Mouse (Mus musculus) adrenal gland, postnatal 36 days (tissue): Measurements from ENCODE around the gene Pcdh11x. TPM values are rescaled to one million over a fixed set of nuclear protein-coding genes. Genes with fewer than 3 reads are reported as not detected.
"Not testable (repeated sequence)": the region's sequence is repeated elsewhere in the genome, so short reads cannot be mapped to it uniquely, and the experiment has no call there.

Experiments
- DNase-seq, 2 experiments: peaks; one replicate each; pipeline ENCODE4 v3.0.0; 2021; ENCODE audit warnings: mixed read lengths in 1 of 2
- long read RNA-seq, 2 experiments: library from polyadenylated mRNA; stranded (forward); transcript quantifications; one replicate each; pipeline ENCODE4 v2.0.0; 2021; ENCODE audit warnings: borderline sequencing depth in 2 of 2
- total RNA-seq, 2 experiments: library from RNA; stranded (reverse); gene quantifications; 2 replicates each; pipeline ENCODE4 v1.2.3; 2021

Gene Pcdh11x
- total RNA-seq, result under 1 TPM; 0.03 to 0.07 TPM
- long read RNA-seq, experiment 1, result 0 reads
- long read RNA-seq, experiment 2, result 0 reads

GRCm38 (mm10) chrX:120290011-120290899 is at the start of gene Pcdh11x:
Pcdh11x (plus strand) TSS chrX:120290259.
- no peak for DNase-seq

GRCm38 (mm10) chrX:120260089-120260488 is 30.0 kb upstream of the Pcdh11x start:
- DNase-seq, result no peak

GRCm38 (mm10) chrX:120285522-120285921 is 4.5 kb upstream of the Pcdh11x start:
- no peak for DNase-seq

- no peak for DNase-seq
Observed at GRCm38 (mm10) chrX:120287502-120287901, 2.6 kb upstream of the Pcdh11x start.

- DNase-seq, result no peak
Observed at GRCm38 (mm10) chrX:120290900-120291280, 831 bp downstream of the Pcdh11x start.

GRCm38 (mm10) chrX:120291696-120292095 is 1.6 kb downstream of the Pcdh11x start:
- DNase-seq, result no peak

GRCm38 (mm10) chrX:120292832-120293750 is 3.0 kb downstream of the Pcdh11x start:
- no peak for DNase-seq

GRCm38 (mm10) chrX:120301469-120302175 is 11.6 kb downstream of the Pcdh11x start:
- DNase-seq, result no peak

- DNase-seq, result not testable (repeated sequence)
Observed at GRCm38 (mm10) chrX:120312995-120313394, 22.9 kb downstream of the Pcdh11x start, which contains the start of gene H2afb3. H2afb3 (minus strand) TSS chrX:120313095.

GRCm38 (mm10) chrX:120466225-120466624 is 176.2 kb downstream of the Pcdh11x start:
- DNase-seq, result no peak

GRCm38 (mm10) chrX:120486428-120486827 is 196.4 kb downstream of the Pcdh11x start:
- DNase-seq, result no peak

GRCm38 (mm10) chrX:120524986-120525385 is 234.9 kb downstream of the Pcdh11x start:
- no peak for DNase-seq

GRCm38 (mm10) chrX:120599309-120599708 is 309.2 kb downstream of the Pcdh11x start:
- DNase-seq, result no peak

- DNase-seq, result no peak
Observed at GRCm38 (mm10) chrX:120618460-120618859, 328.4 kb downstream of the Pcdh11x start.

GRCm38 (mm10) chrX:120670236-120670635 is 380.2 kb downstream of the Pcdh11x start:
- not testable (repeated sequence) for DNase-seq

- DNase-seq, result no peak
Observed at GRCm38 (mm10) chrX:120734144-120734543, 444.1 kb downstream of the Pcdh11x start.

GRCm38 (mm10) chrX:120735792-120736191 is 445.7 kb downstream of the Pcdh11x start:
- no peak for DNase-seq

GRCm38 (mm10) chrX:120944556-120944955 is 654.5 kb downstream of the Pcdh11x start:
- no peak for DNase-seq
